Mouse (Mus musculus) spleen, adult 2 months (tissue): ENCODE data around the gene Gm8453. TPM values are rescaled to one million over a fixed set of nuclear protein-coding genes. Genes with fewer than 3 reads are reported as not detected.
"Not testable (repeated sequence)": the region's sequence is repeated elsewhere in the genome, so short reads cannot be mapped to it uniquely, and the experiment has no call there.

Experiments used
- DNase-seq, 2 experiments: peaks; one replicate each; pipeline versions ENCODE4 v3.0.0 to v3.0.0-alpha.2; 2012 to 2021; ENCODE audit warnings: low spot score in 2 of 2, low read depth in 1 of 2
- H3K27ac ChIP-seq: fragments of 200-500 bp; 2 replicates; pipeline ENCODE4 v1.5.1; 2012; ENCODE audit warnings: low read length, inconsistent platforms; ENCODE audit not compliant: insufficient read depth
- H3K27me3 ChIP-seq: fragments of 200-500 bp; 2 replicates; pipeline ENCODE4 v1.6.1; 2012; ENCODE audit warnings: mild to moderate bottlenecking, moderate library complexity, low read length, inconsistent platforms; ENCODE audit not compliant: control insufficient read depth, insufficient read depth
- H3K36me3 ChIP-seq: fragments of 200-500 bp; 2 replicates; pipeline ENCODE4 v1.6.1; 2012; ENCODE audit warnings: mild to moderate bottlenecking, low read length, inconsistent platforms; ENCODE audit not compliant: control insufficient read depth, insufficient read depth
- H3K4me1 ChIP-seq: fragments of 200-500 bp; 2 replicates; pipeline ENCODE4 v1.6.1; 2011; ENCODE audit warnings: inconsistent platforms; ENCODE audit not compliant: control insufficient read depth, insufficient read depth, insufficient read length
- H3K4me3 ChIP-seq: fragments of 200-500 bp; 2 replicates; pipeline ENCODE4 v1.5.1; 2011; ENCODE audit warnings: mild to moderate bottlenecking, inconsistent platforms; ENCODE audit not compliant: insufficient read depth, insufficient read length; ENCODE audit errors: extremely low read depth
- WGBS: fragments of 180-500 bp; shearing (Covaris S2); methylation state at CpG from one replicate; pipeline ENCODE4 v1.1.7; 2018; 5-methylcytosine and 5-hydroxymethylcytosine counted together
- polyA plus RNA-seq: library from polyadenylated mRNA; depleted of rRNA; stranded (reverse); fragments of >200 nt; gene quantifications from 2 replicates; pipeline ENCODE4 v1.2.3, GENCODE M21; 2012; rRNA removed

The Gm8453 gene
- polyA plus RNA-seq: not detected in 2 replicates

GRCm38 (mm10) chr7:22229384-22229783, at the start of gene Gm8453:
Gene Gm8453 (minus strand): TSS chr7:22229484.
- not testable (repeated sequence) for H3K36me3 ChIP-seq, H3K27ac ChIP-seq, H3K27me3 ChIP-seq, H3K4me3 ChIP-seq, DNase-seq, H3K4me1 ChIP-seq
- 11% methylated on average over 2 of the region's 2 CpGs for WGBS

- not testable (repeated sequence) for DNase-seq, H3K27ac ChIP-seq, H3K4me1 ChIP-seq, H3K4me3 ChIP-seq, H3K36me3 ChIP-seq, H3K27me3 ChIP-seq
- no CpG with 5 or more reads among the region's 2 CpGs for WGBS
Observed at GRCm38 (mm10) chr7:22201164-22201563, 28.1 kb downstream of the Gm8453 start, which contains the start of gene Gm8653. Gene Gm8653 (minus strand): TSS chr7:22201264.

- not testable (repeated sequence) for H3K27me3 ChIP-seq, H3K27ac ChIP-seq, H3K4me3 ChIP-seq, H3K4me1 ChIP-seq, H3K36me3 ChIP-seq, DNase-seq
- no CpG with 5 or more reads among the region's 3 CpGs for WGBS
Observed at GRCm38 (mm10) chr7:22189077-22189476, 40.2 kb downstream of the Gm8453 start, which contains the start of gene Vmn1r143. Gene Vmn1r143 (plus strand): TSS chr7:22189377.

Other genes with a start within 250 kb of the Gm8453 start
- not detected in 2 replicates for gene Vmn1r137, start 234.9 kb downstream of the Gm8453 start, polyA plus RNA-seq
- gene Vmn1r138, start 200.6 kb downstream of the Gm8453 start, polyA plus RNA-seq: not detected in 2 replicates
- not detected in 2 replicates for gene Gm6176, start 173.2 kb downstream of the Gm8453 start, polyA plus RNA-seq
- not detected in 2 replicates for gene Vmn1r139, start 160.4 kb downstream of the Gm8453 start, polyA plus RNA-seq
- not detected in 2 replicates for gene Gm16451, start 111.2 kb downstream of the Gm8453 start, polyA plus RNA-seq
- gene Gm10666, start 94.7 kb downstream of the Gm8453 start, polyA plus RNA-seq: not detected in 2 replicates
- not detected in 2 replicates for gene Vmn1r142, start 65.4 kb downstream of the Gm8453 start, polyA plus RNA-seq
- gene Vmn1r143, start 40.1 kb downstream of the Gm8453 start, polyA plus RNA-seq: not detected in 2 replicates
- not detected in 2 replicates for gene Gm8653, start 28.2 kb downstream of the Gm8453 start, polyA plus RNA-seq
- not detected in 2 replicates for gene Gm4187, start 100.2 kb upstream of the Gm8453 start, polyA plus RNA-seq
- not detected in 2 replicates for gene Gm8660, start 141.6 kb upstream of the Gm8453 start, polyA plus RNA-seq
- not detected in 2 replicates for gene Vmn1r148, start 184.1 kb upstream of the Gm8453 start, polyA plus RNA-seq
- not detected in 2 replicates for gene Vmn1r149, start 208.7 kb upstream of the Gm8453 start, polyA plus RNA-seq
- not detected in 2 replicates for gene Gm10665, start 234.6 kb upstream of the Gm8453 start, polyA plus RNA-seq